12 mouse cellular contexts compared by ENCODE assay signal in genomic region chr9:110617081-110617480, GRCm38 (mm10). TPM values are rescaled to one million over a fixed set of nuclear protein-coding genes. Genes with fewer than 3 reads are reported as not detected.
DNase-seq lines count a peak whose midpoint lies in the region.
"Had no signal": no experiment of that assay in that cellular context is flagged by ENCODE, and none has a peak within 500 bp of the region (broad histone marks: within the 10 kb centered on the region; RNA-seq: fewer than 3 reads in every experiment).

No protein-coding gene starts in this region.

- DNase-seq in heart, adult 11 months, result peak; percentile 96
- no peak for DNase-seq in heart, postnatal 4 days
- peak; percentile 38 to 60 for DNase-seq in kidney, postnatal 25 days
- no peak for DNase-seq in kidney, postnatal 4 days
- peak; percentile 28 for DNase-seq in thymus, postnatal 4 days
- DNase-seq in thymus, adult 18-20 months, result no peak
- no peak for DNase-seq in left cerebral cortex, postnatal 25 days (ENCODE audit: low spot score in 2 of 2)
- DNase-seq in ovary, adult 18-20 months (ENCODE audit: low spot score), result no peak
- DNase-seq: cerebellum, adult 9-10 months; embryo, embryonic 11 days; left cerebral cortex, postnatal 4 days; retina, postnatal 1 day had no signal

- intact Hi-C loops in left cerebral cortex, postnatal 25 days (cut with DNase I), result no loop called here

RNA-seq across cellular contexts. Expression of gene Nradd, which starts 7.2 kb away (rescaled TPM):
- total RNA-seq in heart, postnatal 4 days (2021), result 1 to 10 TPM; 4.2 to 4.6 TPM
- 1 to 10 TPM; 1.3 TPM for total RNA-seq in left cerebral cortex, postnatal 25 days (2021)

RNA-seq across cellular contexts. Expression of gene Nbeal2, which starts 36.9 kb away (rescaled TPM):
- total RNA-seq in heart, postnatal 4 days (2021), result 1 to 10 TPM; 7.4 to 8.6 TPM
- 10 to 100 TPM in 1 of 2 experiments, 1 to 10 TPM in 1; 9.3 to 14.4 TPM for total RNA-seq in left cerebral cortex, postnatal 25 days (2021)

RNA-seq across cellular contexts. Expression of gene Ccdc12, which starts 39.2 kb away (rescaled TPM):
- total RNA-seq in heart, postnatal 4 days (2021), result 10 to 100 TPM; 79.8 to 88.6 TPM
- total RNA-seq in left cerebral cortex, postnatal 25 days (2021), result 10 to 100 TPM; 47.2 to 55.7 TPM

Comparison
In these comparisons a context has a peak if more than half of its experiments do, and no peak if none do; other contexts are left out.
1. DNase-seq: peak in heart, adult 11 months (single experiment), kidney, postnatal 25 days (2 of 2) and thymus, postnatal 4 days (single experiment); none in heart, postnatal 4 days (single experiment), kidney, postnatal 4 days (0 of 2), thymus, adult 18-20 months (0 of 2), left cerebral cortex, postnatal 25 days (0 of 2) and ovary, adult 18-20 months (single experiment).